ENCODE assay signal across 8 mouse cellular contexts in genomic region chr5:23676156-23677071, GRCm38 (mm10). TPM values are rescaled to one million over a fixed set of nuclear protein-coding genes. Genes with fewer than 3 reads are reported as not detected.
DNase-seq lines count a peak whose midpoint lies in the region; ATAC-seq lines count a peak whose summit lies in the region.

No protein-coding gene starts in this region.

- H3K36me3 ChIP-seq in liver, embryonic 12.5 days: no peaks in the 10 kb centered on the region
- no peaks in the 10 kb centered on the region for H3K36me3 ChIP-seq in neural tube, embryonic 14.5 days (ENCODE audit: control insufficient read depth, insufficient read depth, low read length)

- H3K27ac ChIP-seq in liver, embryonic 12.5 days: no peak overlapping the region
- peak overlapping the region; percentile 85 for H3K27ac ChIP-seq in neural tube, embryonic 14.5 days (ENCODE audit: low read depth, low read length)

- 9% methylated on average over 38 of the region's 41 CpGs for WGBS in liver, embryonic 12.5 days (ENCODE audit: insufficient replicate concordance)
- WGBS in neural tube, embryonic 14.5 days: 9% methylated on average over 27 of the region's 41 CpGs

- peak overlapping the region; percentile 76 for H3K4me3 ChIP-seq in liver, embryonic 12.5 days
- peak overlapping the region; percentile 96 for H3K4me3 ChIP-seq in neural tube, embryonic 14.5 days (ENCODE audit: low read depth, low read length)

- peaks cover 24% of the 10 kb centered on the region for H3K27me3 ChIP-seq in liver, embryonic 12.5 days (replicated peaks)
- H3K27me3 ChIP-seq in neural tube, embryonic 14.5 days (ENCODE audit: control insufficient read depth, insufficient read depth, low read length): no peaks in the 10 kb centered on the region

- peaks cover 16% of the 10 kb centered on the region for H3K4me1 ChIP-seq in liver, embryonic 12.5 days
- H3K4me1 ChIP-seq in neural tube, embryonic 14.5 days (ENCODE audit: control insufficient read depth, insufficient read depth, low read length): peaks cover 4% of the 10 kb centered on the region; the same call in 1 of the 2 replicates

- peak; percentile 76 for ATAC-seq in cerebellum, adult (ENCODE audit: insufficient number of reproducible peaks, low FRiP score, low TSS enrichment)
- peak; percentile 66 for ATAC-seq in frontal cortex, adult (ENCODE audit: low TSS enrichment)
- ATAC-seq in liver, embryonic 12.5 days: peak; percentile 11; the same call in 1 of the 2 replicates
- peak; percentile 71 for ATAC-seq in neural tube, embryonic 14.5 days (ENCODE audit: low read depth)

- DNase-seq in retina, postnatal 1 day: peak; percentile 75
- DNase-seq in retina, embryonic 14.5 days (ENCODE audit: low spot score): no peak
- DNase-seq in kidney, adult 8-10 months: peak; percentile 10 to 12
- no peak for DNase-seq in yolk sac, embryonic 10.5 days (ENCODE audit: low spot score)

- no peaks in the 10 kb centered on the region for H3K9me3 ChIP-seq in liver, embryonic 12.5 days (replicated peaks)
- H3K9me3 ChIP-seq in neural tube, embryonic 14.5 days (ENCODE audit: control insufficient read depth, low read length): no peaks in the 10 kb centered on the region

- peak overlapping the region; percentile 69 for H3K9ac ChIP-seq in liver, embryonic 12.5 days
- H3K9ac ChIP-seq in neural tube, embryonic 14.5 days (replicated peaks; ENCODE audit: low read depth, low read length): peak overlapping the region; percentile 76

- peak overlapping the region; percentile 98 for H3K4me2 ChIP-seq in liver, embryonic 12.5 days
- peak overlapping the region; percentile 86 for H3K4me2 ChIP-seq in neural tube, embryonic 14.5 days (ENCODE audit: low read depth, low read length)

RNA-seq across cellular contexts. Expression of gene Srpk2, which starts 8.0 kb away (rescaled TPM):
- polyA plus RNA-seq in liver, embryonic 12.5 days (2016; fragmentation: Nextera tagmentation; extraction: Ambion mirVana): 9.2 and 9.4 TPM in 2 replicates
- polyA plus RNA-seq in neural tube, embryonic 14.5 days (2014; fragmentation: Nextera tagmentation; extraction: Ambion mirVana): 118 and 124 TPM in 2 replicates

Comparison
In these comparisons a context has a peak if more than half of its experiments do, and no peak if none do; other contexts are left out.
1. DNase-seq: peak in retina, postnatal 1 day (single experiment) and kidney, adult 8-10 months (2 of 2); none in retina, embryonic 14.5 days (single experiment) and yolk sac, embryonic 10.5 days (single experiment).
2. ATAC-seq: peak in every context shown above with its lines; median percentile 76 in cerebellum, adult; 71 in neural tube, embryonic 14.5 days; 66 in frontal cortex, adult; 11 in liver, embryonic 12.5 days.
3. RNA of gene Srpk2, which starts 8.0 kb away (polyA plus RNA-seq): 118 to 124 TPM in neural tube, embryonic 14.5 days; 9.2 to 9.4 TPM in liver, embryonic 12.5 days; every median in the first group is over 10 times any median in the second.